Mouse (Mus musculus) hindbrain, embryonic 11.5 days (tissue): ENCODE data around the gene Cyp2c68. TPM values are rescaled to one million over a fixed set of nuclear protein-coding genes. Genes with fewer than 3 reads are reported as not detected.
"Not testable (repeated sequence)": the region's sequence is repeated elsewhere in the genome, so short reads cannot be mapped to it uniquely, and the experiment has no call there.

Source experiments
- ATAC-seq: fragments of 200-750 bp; cut with Nextera tagmentation; 2 replicates; pipeline ENCODE4 v1.8.0; 2017; ENCODE audit warnings: mild to moderate bottlenecking, moderate TSS enrichment, moderate library complexity; ENCODE audit not compliant: low FRiP score
- DNase-seq: peaks from one replicate; pipeline ENCODE4 v3.0.0-alpha.2; 2015; ENCODE audit warnings: low spot score
- H3K27ac ChIP-seq: fragments of 300-500 bp; sonication (generic); 2 replicates; pipeline ENCODE4 v1.5.1; 2014; ENCODE audit warnings: mild to moderate bottlenecking, low read depth, low read length
- H3K27me3 ChIP-seq: fragments of 300-500 bp; sonication (generic); 2 replicates; pipeline ENCODE4 v1.6.1; 2014; ENCODE audit warnings: mild to moderate bottlenecking, low read length, moderate library complexity, mixed read lengths; ENCODE audit not compliant: control insufficient read depth, insufficient read depth
- H3K36me3 ChIP-seq: fragments of 300-500 bp; sonication (generic); 2 replicates; pipeline ENCODE4 v1.6.1; 2014; ENCODE audit warnings: mild to moderate bottlenecking, low read length, moderate library complexity, mixed read lengths; ENCODE audit not compliant: control insufficient read depth, insufficient read depth
- H3K4me1 ChIP-seq: fragments of 300-500 bp; sonication (generic); replicated peaks from 2 replicates; pipeline ENCODE4 v1.6.1; 2014; ENCODE audit warnings: low read length, mixed read lengths; ENCODE audit not compliant: control insufficient read depth, insufficient read depth
- H3K4me2 ChIP-seq: fragments of 300-500 bp; sonication (generic); replicated peaks from 2 replicates; pipeline ENCODE4 v1.6.1; 2014; ENCODE audit warnings: mild to moderate bottlenecking, low read depth, low read length
- H3K4me3 ChIP-seq: fragments of 300-500 bp; sonication (generic); 2 replicates; pipeline ENCODE4 v1.5.1; 2014; ENCODE audit warnings: low read depth, low read length
- H3K9ac ChIP-seq: fragments of 300-500 bp; sonication (generic); 2 replicates; pipeline ENCODE4 v1.6.1; 2014; ENCODE audit warnings: low read depth, low read length
- H3K9me3 ChIP-seq: fragments of 300-500 bp; sonication (generic); 2 replicates; pipeline ENCODE4 v1.6.1; 2016; ENCODE audit warnings: low read length; ENCODE audit not compliant: control insufficient read depth
- WGBS: fragments of 180-500 bp; shearing (Covaris S2); extraction: QIAGEN DNeasy Blood & Tissue Kit; methylation state at CpG from one replicate; pipeline ENCODE4 v1.1.7; 2014; 5-methylcytosine and 5-hydroxymethylcytosine counted together
- polyA plus RNA-seq: library from polyadenylated mRNA; unstranded; fragments of >200 nt; fragmentation: Nextera tagmentation; extraction: Ambion mirVana; gene quantifications from 2 replicates; pipeline ENCODE4 v1.2.1, GENCODE M21; 2014

Gene Cyp2c68
- polyA plus RNA-seq: not detected in 2 replicates

GRCm38 (mm10) chr19:39740920-39741319 is at the start of gene Cyp2c68:
Cyp2c68 (minus strand) TSS chr19:39741054.
- ATAC-seq (no peak), DNase-seq (no peak)
- H3K9ac ChIP-seq: no peak within 1 kb of the TSS
- H3K4me2 ChIP-seq: no peak within 1 kb of the TSS
- WGBS: 87% methylated on average over 2 of the region's 2 CpGs
- no peaks in the 10 kb centered on the region for H3K27me3 ChIP-seq
- H3K36me3 ChIP-seq: no peaks in the 10 kb centered on the region
- no peak within 1 kb of the TSS for H3K27ac ChIP-seq
- H3K4me3 ChIP-seq: no peak within 1 kb of the TSS
- H3K4me1 ChIP-seq: no peaks in the 10 kb centered on the region
- H3K9me3 ChIP-seq: no peaks in the 10 kb centered on the region

DNA sequence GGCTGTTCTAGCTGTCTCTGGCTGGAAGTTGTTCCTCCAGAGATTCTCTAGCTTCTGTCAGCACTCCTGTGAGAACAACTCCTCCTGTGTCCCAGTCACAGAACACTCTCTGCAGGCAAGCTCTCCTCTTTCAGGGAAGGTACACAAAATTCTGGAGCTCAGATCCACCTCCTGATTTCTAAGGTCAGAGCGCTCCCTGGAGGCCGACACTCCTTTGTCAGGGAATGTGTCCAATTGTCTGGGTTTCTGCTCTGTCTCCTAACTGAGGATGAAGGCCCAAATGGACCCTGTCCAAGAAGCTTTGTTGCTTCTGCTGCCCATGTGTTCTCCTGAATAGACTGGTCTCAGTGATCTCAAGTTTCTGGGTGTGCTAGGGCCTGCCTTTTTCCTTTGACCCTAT is 44.6 kb upstream of the Cyp2c68 start:
- ATAC-seq, DNase-seq, H3K27me3 ChIP-seq, H3K36me3 ChIP-seq, H3K9me3 ChIP-seq, H3K27ac ChIP-seq, H3K4me3 ChIP-seq, H3K4me2 ChIP-seq, H3K4me1 ChIP-seq, H3K9ac ChIP-seq: not testable (repeated sequence)
- WGBS: 81% methylated on average over 2 of the region's 2 CpGs

GRCm38 (mm10) chr19:39745357-39745756 is 4.5 kb upstream of the Cyp2c68 start:
- ATAC-seq: no peak

DNA sequence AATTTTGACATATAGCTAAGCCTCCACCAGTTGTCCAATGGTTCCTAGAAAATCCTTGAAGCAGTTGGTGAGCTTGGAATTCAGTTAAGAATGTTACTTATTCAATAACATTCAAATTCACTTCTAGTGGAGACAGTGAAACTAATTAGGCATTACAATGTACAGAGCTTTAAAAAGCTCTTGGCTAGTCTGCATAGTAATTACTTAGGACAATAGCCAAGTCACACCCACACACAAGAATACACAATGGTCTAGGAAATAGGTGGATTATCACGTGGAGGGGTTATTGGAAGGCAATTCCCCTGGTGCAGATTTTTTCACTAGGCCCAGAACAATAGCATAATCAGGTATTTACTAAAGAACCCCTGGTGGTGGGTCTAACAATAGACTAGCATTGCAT is 3.5 kb upstream of the Cyp2c68 start:
- H3K27me3 ChIP-seq, ATAC-seq, DNase-seq, H3K9ac ChIP-seq, H3K9me3 ChIP-seq, H3K4me2 ChIP-seq, H3K36me3 ChIP-seq, H3K4me3 ChIP-seq, H3K4me1 ChIP-seq, H3K27ac ChIP-seq: not testable (repeated sequence)
- 50% methylated on average over 1 of the region's 1 CpGs for WGBS

More at GRCm38 (mm10) chr19:39745357-39745756, 4.5 kb upstream of the Cyp2c68 start:
- H3K9me3 ChIP-seq: no peaks in the 10 kb centered on the region
- no peak overlapping the region for H3K27ac ChIP-seq
- no peaks in the 10 kb centered on the region for H3K36me3 ChIP-seq
- H3K9ac ChIP-seq: no peak overlapping the region
- 55% methylated on average over 1 of the region's 1 CpGs for WGBS
- no peak for DNase-seq
- H3K4me1 ChIP-seq: no peaks in the 10 kb centered on the region
- H3K4me3 ChIP-seq: no peak overlapping the region
- no peaks in the 10 kb centered on the region for H3K27me3 ChIP-seq
- no peak overlapping the region for H3K4me2 ChIP-seq

DNA sequence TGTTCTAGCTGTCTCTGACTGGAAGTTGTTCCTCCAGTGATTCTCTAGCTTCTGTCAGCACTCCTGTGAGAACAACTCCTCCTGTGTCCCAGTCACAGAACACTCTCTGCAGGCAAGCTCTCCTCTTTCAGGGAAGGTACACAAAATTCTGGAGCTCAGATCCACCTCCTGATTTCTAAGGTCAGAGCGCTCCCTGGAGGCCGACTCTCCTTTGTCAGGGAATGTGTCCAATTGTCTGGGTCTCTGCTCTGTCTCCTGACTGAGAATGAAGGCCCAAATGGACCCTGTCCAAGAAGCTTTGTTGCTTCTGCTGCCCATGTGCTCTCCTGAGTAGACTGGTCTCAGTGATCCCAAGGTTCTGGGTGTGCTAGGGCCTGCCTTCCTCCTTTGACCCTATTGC is 29.7 kb downstream of the Cyp2c68 start:
- H3K4me3 ChIP-seq, H3K9ac ChIP-seq, H3K27me3 ChIP-seq, H3K4me2 ChIP-seq, DNase-seq, H3K9me3 ChIP-seq, ATAC-seq, H3K4me1 ChIP-seq, H3K27ac ChIP-seq, H3K36me3 ChIP-seq: not testable (repeated sequence)
- 78% methylated on average over 2 of the region's 2 CpGs for WGBS

- not testable (repeated sequence) for H3K27ac ChIP-seq, H3K4me1 ChIP-seq, DNase-seq, H3K36me3 ChIP-seq, H3K9ac ChIP-seq, H3K4me2 ChIP-seq, ATAC-seq, H3K27me3 ChIP-seq, H3K9me3 ChIP-seq, H3K4me3 ChIP-seq
These were observed 75.2 kb downstream of the Cyp2c68 start for GRCm38 (mm10) chr19:39665650-39666049.

- Histone ChIP-seq H3K4me1 (no peaks in the 10 kb centered on the region), H3K9me3 (no peaks in the 10 kb centered on the region), H3K4me3 (no peak overlapping the region), H3K36me3 (no peaks in the 10 kb centered on the region), H3K27ac (no peak overlapping the region), H3K9ac (no peak overlapping the region), H3K4me2 (no peak overlapping the region), H3K27me3 (no peaks in the 10 kb centered on the region)
- WGBS: 57% methylated on average over 1 of the region's 1 CpGs
- ATAC-seq (no peak), DNase-seq (no peak)
These were observed 88.5 kb downstream of the Cyp2c68 start for GRCm38 (mm10) chr19:39652381-39652780.

- 91% methylated on average over 1 of the region's 1 CpGs for WGBS
- no peak within 1 kb of the TSS for H3K27ac ChIP-seq
These were observed 91.9 kb downstream of the Cyp2c68 start, which contains the start of gene Cyp2c67 for GRCm38 (mm10) chr19:39648938-39649337. Cyp2c67 (minus strand) TSS chr19:39649051.

DNA sequence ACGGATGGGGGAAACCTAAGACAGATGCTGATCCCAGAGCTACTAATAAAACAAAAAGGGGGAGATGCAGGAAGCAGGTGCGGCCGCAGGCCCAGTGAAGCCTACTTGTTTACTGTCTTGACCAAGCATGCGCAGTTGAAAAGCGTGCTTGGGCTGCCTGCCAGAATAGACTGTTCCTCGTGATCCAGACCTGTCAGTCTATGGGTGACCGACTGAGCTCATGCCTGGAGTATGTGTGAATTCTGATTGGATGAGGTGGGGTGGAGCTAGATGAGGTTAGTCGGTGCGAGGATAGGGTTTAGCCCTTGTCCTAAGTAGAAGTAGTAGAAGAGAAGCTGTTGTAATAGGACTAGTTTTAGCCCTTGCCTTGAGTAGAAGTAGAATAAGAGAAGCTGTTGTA is 93.3 kb downstream of the Cyp2c68 start:
- Histone ChIP-seq H3K4me1 (no peaks in the 10 kb centered on the region), H3K4me2 (no peak overlapping the region), H3K9me3 (no peaks in the 10 kb centered on the region), H3K4me3 (no peak overlapping the region), H3K36me3 (no peaks in the 10 kb centered on the region), H3K27ac (no peak overlapping the region), H3K9ac (no peak overlapping the region), H3K27me3 (no peaks in the 10 kb centered on the region)
- WGBS: 96% methylated on average over 9 of the region's 9 CpGs
- no peak for DNase-seq
- no peak for ATAC-seq

More at GRCm38 (mm10) chr19:39648938-39649337, 91.9 kb downstream of the Cyp2c68 start, which contains the start of gene Cyp2c67:
- Histone ChIP-seq H3K4me2 (no peak within 1 kb of the TSS), H3K36me3 (no peaks in the 10 kb centered on the region), H3K9ac (no peak within 1 kb of the TSS), H3K9me3 (no peaks in the 10 kb centered on the region), H3K4me3 (no peak within 1 kb of the TSS), H3K27me3 (no peaks in the 10 kb centered on the region), H3K4me1 (no peaks in the 10 kb centered on the region)
- no peak for ATAC-seq
- no peak for DNase-seq
